Mouse (Mus musculus) T-cell, adult 2 months (primary cell): ENCODE data around the gene Kitl.

ENCODE experiments used
- DNase-seq: peaks from one replicate; pipeline ENCODE4 v3.0.0; 2022; ENCODE audit warnings: low spot score

The Kitl gene

GRCm38 (mm10) chr10:100015370-100016325 is at the start of gene Kitl:
TSS of gene Kitl (plus strand) at chr10:100015630.
- DNase-seq: no peak

- DNase-seq: no peak
These were observed 42.6 kb upstream of the Kitl start for GRCm38 (mm10) chr10:99972866-99973265.

- DNase-seq: no peak
These were observed 35.3 kb upstream of the Kitl start for GRCm38 (mm10) chr10:99980096-99980495.

DNA sequence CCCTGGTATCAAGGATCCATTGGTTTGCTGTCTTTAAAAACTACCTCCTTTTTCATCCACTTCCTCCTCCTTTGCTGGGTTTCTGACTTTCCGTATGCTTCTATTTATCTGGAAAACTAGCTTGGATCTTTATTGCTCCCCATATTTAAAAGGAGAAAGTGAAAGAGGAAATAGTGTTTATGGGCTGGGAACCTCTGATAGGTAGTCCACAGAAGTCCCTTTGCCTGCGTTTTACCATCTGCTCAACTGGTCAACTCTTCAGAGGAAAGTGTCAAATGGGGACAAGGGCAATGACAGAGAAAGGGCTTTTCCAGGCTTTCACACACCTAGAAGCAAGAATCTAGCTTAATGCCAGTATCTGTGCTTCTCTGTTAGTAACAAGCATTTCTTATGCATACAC is 34.5 kb upstream of the Kitl start:
- DNase-seq: no peak

GRCm38 (mm10) chr10:99981887-99982286 is 33.5 kb upstream of the Kitl start:
- no peak for DNase-seq

- no peak for DNase-seq
These were observed 28.7 kb upstream of the Kitl start for GRCm38 (mm10) chr10:99986745-99987144.

DNA sequence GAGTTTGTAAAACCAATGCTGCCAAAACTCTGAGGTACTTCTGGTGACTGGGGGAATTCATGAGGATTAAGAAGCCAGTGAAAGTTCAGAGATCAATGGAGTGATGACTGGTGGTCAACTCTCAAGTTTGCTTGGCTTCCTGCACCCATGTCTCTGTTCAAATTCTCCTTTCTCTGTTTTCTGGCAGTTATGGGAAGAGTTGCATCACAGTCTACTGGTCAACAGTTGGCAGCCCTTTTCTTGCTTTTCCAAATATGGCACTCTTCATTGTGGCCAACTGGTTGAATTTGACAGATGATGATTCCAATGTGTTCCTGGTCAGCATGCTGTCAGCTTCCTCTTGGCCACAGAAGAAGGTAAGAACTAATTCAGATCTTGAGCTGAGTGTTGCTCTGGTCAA is 25.7 kb upstream of the Kitl start:
- DNase-seq: no peak

DNA sequence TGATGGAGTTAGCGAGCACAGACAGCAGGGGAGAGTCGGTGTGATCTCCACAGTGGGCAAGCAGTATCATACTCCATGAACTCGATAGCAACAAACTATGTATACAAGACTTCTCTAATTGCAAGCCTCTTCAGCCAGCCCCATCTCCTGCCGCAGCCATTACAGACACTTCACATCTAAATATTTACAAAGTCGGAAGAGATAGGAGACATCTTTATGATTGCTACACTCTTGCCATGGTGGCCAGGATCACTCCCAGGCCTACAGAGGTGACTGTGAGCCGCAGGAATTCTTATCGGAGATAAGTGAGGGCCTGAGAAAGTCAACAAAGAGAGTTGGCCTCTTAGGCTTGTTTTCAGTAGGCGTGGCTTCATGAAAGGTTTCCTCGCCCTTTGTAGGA is 23.3 kb upstream of the Kitl start:
- DNase-seq: no peak

- no peak for DNase-seq
These were observed 14.0 kb upstream of the Kitl start for GRCm38 (mm10) chr10:100001452-100001851.

GRCm38 (mm10) chr10:100003797-100004196 is 11.6 kb upstream of the Kitl start:
- no peak for DNase-seq

- no peak for DNase-seq
These were observed 5.7 kb upstream of the Kitl start for GRCm38 (mm10) chr10:100009681-100010080.

DNA sequence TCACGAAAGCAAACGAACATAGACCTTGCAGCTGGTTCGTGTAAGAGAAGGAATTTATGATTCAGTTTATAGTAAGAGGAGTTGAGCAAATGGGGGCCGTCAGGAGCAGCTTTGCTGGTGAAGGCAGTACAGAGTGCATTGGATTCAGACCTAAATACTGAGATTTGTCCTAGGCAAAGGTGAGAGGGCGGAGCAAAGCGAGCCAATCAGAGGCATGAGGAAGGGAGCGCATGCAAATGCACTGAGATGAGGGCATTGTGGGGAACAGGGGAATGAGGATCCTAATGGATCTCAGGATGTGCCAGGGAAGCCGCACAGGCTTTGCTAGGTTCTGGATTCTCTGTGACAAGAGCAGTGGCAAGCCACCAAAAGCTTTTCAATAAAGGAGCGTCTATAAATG is 5.1 kb upstream of the Kitl start:
- DNase-seq: no peak

DNA sequence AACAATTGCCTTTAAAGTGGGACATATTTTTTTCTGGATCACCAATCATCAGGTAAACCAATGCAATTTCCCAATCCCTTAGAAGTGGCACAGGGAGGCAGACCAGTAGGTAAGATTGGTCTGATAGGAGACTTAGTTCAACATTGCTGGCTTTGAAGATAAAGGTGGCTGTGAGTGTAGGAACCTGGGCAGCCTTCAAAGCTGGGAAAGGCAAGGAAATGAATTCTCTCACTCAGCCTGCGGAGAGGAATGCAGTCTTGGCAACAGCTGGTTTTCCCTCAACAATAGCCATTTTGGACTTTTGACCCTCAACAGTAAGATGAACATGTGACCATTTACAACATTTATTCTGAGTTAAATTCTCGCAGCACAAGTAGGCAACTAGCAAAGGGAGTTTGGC is 1.3 kb upstream of the Kitl start:
- DNase-seq: no peak

- no peak for DNase-seq
These were observed 888 bp downstream of the Kitl start for GRCm38 (mm10) chr10:100016326-100016709.

DNA sequence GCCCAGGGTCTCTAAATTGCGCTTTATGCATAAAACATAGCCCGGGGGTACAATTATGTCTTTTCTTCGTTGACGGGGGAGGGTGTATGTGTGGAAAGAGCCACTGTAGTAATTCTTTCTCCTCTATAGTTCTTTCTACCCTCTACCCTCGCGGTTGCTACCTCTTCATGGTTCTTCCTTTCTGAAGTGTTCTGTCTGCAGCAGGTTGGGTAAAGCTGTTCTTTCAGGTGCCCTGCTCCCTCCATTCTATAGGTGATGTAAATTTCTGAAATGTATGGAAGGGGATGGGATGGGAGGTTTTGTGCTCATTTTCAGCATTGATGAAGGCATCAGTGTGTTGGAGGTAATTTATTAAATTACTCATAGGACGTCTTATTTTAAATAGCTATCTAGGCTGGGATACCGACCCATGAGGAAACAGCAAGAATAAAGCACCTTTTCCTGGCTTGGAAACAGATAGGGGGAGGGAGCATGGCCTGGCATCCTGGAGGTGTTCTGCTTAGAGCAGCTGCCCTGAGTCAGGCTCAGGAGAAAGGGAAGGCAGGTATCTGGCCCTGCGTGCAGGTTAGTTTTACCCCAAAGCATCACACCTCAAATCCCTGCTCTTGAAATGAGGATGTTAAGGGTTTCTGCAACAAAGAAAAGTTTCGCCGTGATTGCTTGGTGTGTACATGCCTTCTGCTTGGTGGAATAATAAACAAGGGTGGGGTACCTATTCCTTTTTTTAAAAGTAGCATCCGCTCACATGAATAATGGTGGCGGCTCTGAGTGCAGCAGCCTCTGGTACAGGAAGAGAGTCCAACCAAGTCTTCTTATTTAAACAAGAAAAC is 1.7 kb downstream of the Kitl start:
- no peak for DNase-seq

DNA sequence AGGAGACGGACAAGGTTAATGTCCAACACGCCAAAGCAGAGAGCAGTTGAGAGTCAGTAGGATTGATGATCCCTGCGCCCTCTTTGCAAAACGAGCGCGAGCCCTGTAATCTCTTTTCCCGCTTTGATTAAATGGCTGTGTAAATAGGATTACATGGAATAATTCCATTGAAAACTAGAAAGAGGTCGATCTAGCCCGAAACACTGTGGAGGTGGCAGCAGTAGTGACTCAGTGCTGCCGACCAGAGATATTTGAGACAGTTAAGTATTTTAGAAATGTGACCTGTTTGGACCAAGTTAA is 2.3 kb downstream of the Kitl start:
- DNase-seq: no peak

- no peak for DNase-seq
These were observed 3.1 kb downstream of the Kitl start for GRCm38 (mm10) chr10:100018493-100018892.

GRCm38 (mm10) chr10:100019246-100020195 is 4.1 kb downstream of the Kitl start:
- no peak for DNase-seq

DNA sequence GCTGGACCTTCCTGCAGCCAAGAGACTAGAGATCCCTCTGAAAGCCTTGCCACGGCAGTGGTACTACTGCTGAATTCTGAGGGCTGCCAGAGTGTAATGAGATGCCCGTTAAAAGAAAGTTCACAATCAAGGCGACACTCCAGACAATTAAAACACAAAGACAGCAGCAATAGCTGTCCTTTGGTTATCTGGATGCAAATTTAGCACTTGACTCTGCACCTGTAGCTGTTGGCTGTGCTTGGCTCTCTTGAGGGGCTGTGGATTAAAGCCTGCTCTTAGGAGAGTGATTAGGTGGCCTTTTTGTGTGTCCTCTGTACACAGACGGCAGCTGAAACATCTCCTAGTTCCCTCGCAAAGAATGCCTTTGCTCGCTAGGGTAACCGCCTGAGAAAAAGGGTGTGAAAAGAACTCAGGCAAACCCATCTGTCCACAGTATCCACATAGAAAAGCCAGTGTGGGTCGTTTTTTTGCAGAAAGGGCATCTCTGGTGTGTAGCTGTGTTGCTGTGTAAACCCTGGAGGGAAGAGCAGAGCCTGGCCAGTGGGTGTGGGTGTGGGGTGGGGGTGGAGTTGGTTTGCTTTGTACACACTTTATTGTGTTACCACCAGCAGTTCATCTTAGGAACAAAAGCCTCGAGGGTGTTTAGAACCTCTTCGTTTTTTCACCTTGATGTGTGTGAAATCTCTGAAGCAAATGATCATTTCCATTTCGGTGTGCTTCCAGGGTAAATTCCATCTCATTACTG is 6.8 kb downstream of the Kitl start:
- no peak for DNase-seq

DNA sequence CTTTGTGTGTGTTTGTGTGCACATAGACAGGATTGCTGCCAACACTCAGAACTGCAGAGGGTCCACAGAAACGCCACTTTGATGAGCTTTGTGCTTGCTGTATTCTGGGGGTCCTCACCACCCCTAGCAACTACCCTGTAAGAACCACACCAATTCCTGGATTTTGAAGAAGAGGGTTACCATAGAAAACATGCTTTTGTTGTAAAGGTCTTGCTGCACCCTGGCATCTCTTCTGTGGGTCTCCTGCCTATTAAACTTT is 7.3 kb downstream of the Kitl start:
- DNase-seq: no peak

DNA sequence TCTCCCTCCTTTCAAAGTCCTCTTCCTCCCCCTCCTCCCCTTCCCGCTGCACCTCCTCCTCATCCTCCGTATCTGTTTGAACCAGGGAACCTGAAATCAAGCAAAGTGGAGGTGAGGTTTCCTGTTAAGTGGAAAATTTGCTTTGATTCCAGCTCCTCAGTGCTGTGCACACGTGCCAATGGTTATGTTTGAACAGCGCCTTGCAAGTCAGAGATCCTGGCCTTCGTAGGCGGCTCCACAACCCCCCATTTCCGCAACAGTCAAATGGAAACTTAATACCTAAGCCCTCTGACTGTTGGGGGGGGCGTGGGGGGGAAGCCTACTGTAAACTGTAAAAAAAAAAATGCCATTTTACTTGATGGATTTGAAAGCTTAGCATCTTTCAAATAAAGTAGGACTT is 10.2 kb downstream of the Kitl start:
- DNase-seq: no peak

DNA sequence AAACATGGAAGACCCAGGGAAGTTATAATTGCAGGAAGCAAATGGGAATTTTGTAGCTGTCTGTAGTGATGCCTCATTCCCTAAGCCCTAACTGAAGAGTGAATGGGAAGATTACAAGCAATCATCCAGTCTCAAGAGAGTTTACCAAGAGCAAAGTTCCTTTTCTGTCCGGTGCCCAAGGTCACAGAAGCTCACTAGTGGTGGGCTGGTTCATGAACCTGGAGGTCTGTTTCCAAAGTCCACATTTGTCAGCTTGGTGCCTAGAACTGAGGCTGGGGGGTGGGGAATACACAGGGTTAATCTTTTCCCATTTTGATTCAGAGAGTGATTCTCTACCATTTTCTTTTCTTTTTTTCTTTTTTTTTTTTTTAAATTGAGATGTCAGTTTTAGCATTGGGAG is 11.3 kb downstream of the Kitl start:
- no peak for DNase-seq
